Mouse (Mus musculus) bone marrow macrophage, adult 2 months (primary cell): ENCODE measurements around the gene Fgl2.

Experiments used
- CTCF ChIP-seq: IDR thresholded peaks from 2 replicates; pipeline ENCODE4 v1.5.1; 2012; ENCODE audit warnings: low read depth, mild to moderate bottlenecking, low read length, moderate library complexity
- POLR2A ChIP-seq: IDR thresholded peaks from 2 replicates; pipeline ENCODE4 v1.6.1; 2012; ENCODE audit warnings: mild to moderate bottlenecking, low read depth, low read length, borderline replicate concordance

DNA sequence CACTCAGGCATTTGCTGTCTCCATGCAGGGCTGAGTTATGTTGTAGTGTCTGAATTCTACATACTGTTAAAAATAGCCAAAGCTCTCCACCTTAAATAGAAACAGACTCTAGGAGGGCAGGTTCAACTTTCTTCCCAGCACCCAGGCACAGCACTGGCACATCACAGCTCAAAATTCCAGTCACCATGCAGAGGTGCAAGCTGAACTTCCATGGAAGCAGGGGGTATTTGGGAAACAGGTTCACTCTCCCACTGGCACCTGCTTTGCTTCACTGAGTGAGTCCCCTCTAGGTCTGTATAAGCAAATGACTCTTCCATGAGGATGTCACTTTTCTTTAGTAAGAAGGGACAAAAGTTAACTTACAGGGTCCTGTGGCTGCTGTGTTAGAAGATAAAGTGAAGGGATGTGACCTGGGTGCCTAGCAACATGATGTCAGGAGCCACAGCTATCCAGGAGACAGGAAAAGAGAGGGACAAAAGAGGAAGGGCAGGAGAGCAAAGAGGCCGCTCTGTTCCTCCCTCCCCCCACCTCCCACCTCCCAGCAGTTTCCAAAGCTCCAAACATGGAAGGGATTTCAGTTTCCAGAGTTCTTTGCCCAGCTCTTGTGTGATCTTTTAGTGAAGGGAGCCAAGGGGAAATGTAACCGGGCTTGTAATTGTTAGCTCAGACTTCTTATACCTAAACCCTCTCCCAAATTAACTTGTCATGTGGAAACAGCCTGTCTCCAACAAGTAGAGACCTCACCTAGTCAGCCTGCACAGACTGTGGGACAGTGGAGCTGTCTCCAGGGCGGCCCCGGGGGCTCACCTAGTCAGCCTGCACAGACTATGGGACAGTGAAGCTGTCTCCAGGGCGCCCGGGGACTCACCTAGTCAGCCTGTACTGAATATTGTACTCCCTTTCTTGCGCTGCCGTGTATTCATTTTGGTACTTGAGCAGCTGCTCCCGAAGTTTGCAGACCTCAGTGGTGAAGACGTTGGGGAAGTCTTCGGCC is 42.5 kb upstream of the Fgl2 start:
- no peak for TF ChIP-seq CTCF
- TF ChIP-seq POLR2A: no peak
